Mouse (Mus musculus) brain, adult 2 months (tissue): Measurements from ENCODE around the gene Nup35.

Experiments
- DNase-seq: peaks from one replicate; pipeline ENCODE4 v3.0.0; 2011; ENCODE audit warnings: low read depth, low spot score

The Nup35 gene

DNA sequence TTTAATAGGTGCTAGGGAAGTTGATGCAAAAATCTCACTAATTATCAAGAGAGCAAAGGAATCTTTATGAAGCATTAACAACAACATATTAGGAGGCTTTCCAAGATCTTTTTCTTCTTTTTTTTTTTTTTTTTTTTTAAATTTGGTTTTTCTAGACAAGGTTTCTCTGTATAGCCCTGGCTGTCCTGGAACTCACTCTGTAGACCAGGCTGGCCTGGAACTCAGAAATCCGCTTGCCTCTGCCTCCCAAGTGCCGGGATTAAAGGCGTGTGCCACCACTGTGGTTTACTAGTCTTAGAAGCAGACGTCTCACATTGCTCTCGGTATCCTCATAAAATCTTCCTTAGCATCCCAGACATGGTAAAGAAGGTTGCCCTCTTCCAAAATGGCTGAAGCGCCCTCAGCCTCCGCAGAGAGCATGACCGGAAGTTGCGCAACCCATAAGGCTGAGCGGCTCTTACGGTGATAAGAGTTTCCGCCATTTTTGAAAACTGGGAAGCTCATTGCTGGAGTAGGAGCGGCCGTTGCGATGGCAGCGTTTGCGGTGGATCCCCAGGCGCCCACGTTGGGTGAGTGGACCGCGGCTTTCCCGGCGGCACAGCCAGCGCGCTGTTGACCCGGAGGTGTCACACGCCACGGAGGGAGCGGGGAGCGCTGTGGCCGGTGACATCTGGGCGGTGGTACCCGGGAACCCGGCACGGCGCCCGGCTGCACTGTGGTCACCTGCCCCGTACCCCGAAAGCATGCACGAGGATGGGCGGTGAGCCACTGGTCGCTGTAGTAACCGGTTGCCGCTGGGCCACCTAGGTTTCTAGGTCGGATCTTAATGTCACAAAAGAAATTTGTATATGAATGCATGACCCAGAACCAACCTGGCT is 21.6 kb downstream of the Nup35 start:
- DNase-seq: peak; percentile 98

- no peak for DNase-seq
Observed at GRCm38 (mm10) chr2:80639398-80639797, 22.4 kb downstream of the Nup35 start.

GRCm38 (mm10) chr2:80639864-80640263 is 22.8 kb downstream of the Nup35 start:
- DNase-seq: no peak

- no peak for DNase-seq
Observed at GRCm38 (mm10) chr2:80661414-80661813, 44.4 kb downstream of the Nup35 start.

DNA sequence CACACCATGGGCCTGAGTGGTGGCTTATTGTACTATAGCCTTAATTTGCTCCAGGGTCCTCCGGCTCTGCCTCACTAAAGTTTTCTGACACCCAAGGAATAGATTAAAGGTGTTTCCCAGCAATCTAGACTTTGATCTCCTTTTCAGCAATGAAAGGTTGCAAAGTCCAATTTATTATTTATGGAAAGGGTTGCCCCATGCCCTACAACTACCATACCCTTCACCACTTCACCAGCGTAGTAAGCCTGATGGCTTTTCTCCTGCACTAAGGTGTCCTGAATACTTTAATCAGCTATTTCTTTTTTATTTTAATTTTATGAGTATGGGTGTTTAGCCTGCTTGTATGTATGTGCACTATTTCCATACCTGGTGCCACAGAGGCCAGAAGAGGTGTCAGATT is 45.6 kb downstream of the Nup35 start:
- no peak for DNase-seq

DNA sequence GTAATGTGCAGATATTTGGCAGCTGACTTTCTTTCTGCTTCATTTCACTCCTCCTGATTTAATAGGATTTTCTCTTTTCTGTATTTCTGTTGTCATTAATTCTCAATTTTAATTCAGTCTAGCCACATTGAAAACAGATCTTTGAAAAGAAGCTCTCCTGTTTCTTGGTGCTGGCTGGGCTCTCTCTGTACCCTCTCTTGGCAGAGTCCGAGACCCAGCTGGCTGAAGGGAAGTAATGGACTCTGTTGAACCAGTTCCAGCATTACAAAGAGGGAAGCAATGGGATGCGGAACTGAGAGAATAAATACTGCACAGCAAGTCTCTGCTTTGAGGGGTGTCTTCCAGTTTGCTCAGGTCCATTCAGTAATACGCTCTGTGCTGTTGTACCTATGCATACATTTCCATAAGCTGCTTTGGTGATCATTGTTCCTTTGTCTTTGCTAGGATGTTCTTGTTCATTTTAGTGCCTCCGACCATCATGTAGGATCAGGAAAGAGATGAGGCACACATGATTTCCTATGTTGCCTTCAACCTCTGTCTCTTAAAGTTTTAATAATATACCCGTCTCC is 50.4 kb downstream of the Nup35 start:
- DNase-seq: peak; percentile 66

- peak; percentile 50 for DNase-seq
Observed at GRCm38 (mm10) chr2:80669868-80670666, 53.0 kb downstream of the Nup35 start.

DNA sequence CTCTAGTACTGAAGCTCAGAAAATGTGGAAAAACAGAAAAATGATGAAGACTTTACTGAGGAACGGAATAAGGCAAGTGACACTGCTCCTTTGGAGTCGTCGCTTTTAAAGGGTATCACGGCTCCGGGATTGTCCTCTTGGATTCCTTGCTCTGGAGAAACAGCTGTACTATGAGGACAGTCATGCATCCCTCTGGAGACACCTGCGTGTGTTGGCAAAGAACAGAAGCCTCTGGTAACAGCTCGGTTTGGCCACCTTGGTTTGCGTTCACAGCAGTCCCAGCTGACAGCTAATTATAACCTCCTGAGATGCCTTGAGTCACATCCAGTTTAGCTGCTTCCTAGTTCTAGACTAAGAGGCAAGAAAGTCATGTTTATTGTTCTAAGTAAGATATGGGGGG is 61.8 kb downstream of the Nup35 start:
- peak; percentile 20 for DNase-seq

DNA sequence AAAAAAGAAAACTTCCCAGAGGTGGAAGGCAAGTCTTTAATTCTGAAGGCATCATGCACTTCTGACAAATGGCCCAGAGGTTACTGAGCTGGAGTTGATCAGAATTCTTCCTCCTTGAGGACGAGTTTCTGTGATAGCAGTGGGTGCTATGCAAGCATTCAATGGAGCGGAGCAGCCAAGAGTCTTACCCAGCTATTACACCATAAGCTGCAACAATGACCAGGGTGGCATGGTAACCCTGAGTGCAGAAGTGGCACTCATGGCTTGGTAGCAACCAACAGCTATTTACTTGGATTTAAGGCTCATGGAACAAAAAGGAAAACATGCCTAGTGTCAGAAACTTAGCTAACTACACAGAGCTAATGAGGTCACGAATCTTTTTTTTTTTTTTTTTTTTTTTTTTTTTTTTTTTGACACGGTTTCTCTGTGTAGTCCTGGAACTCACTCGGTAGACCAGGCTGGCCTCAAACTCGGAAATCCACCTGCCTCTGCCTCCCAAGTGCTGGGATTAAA is 66.7 kb downstream of the Nup35 start:
- DNase-seq: no peak

DNA sequence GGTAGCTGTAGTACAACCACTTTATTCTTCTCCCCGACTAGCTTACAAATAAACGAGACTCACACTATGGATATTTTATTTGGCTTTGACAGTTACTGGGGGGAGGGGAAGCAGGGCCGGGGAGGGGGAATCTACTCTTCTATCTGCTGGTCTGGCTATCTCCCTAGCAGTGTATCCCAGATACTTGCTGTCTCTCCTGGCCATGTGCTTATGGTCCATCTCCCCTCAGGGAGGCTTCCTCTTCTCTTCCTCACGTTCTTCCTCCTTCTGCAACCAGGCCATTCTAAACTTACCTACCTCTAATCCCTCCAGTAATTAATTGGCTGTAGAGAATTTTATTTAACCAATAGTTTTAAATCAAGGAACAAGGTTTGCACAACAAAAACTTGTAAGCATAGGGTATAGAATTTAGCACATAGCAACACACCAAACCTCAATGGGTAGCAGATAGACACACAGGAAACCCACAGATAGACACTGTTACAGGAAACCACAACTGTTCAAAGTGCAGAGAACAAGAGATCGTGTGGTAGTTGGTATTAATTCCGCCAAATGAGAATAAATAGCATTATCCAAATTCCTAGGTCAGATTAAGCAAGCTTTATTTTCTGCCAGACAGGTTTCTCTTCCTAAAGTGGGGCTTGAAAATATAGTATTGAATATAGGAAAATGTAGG is 67.5 kb downstream of the Nup35 start:
- no peak for DNase-seq

DNA sequence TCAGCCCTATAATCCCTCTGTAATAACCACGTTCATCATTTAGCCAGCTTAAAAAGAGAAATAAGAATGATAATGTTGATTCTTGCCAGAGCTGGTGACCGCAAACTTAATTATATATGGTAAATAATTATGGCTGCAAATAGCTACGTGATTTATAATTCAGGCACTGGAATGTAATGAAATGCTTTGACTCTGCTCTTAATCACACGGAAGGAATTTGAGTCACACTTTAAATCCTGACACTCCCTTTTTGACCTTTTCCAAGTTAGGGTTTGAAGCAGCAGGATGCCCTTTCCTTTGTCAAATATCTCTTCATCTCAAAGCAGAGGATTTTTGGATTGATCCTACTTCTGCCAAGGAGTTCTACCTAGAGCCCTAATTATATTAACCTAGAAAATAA is 71.2 kb downstream of the Nup35 start:
- no peak for DNase-seq

DNA sequence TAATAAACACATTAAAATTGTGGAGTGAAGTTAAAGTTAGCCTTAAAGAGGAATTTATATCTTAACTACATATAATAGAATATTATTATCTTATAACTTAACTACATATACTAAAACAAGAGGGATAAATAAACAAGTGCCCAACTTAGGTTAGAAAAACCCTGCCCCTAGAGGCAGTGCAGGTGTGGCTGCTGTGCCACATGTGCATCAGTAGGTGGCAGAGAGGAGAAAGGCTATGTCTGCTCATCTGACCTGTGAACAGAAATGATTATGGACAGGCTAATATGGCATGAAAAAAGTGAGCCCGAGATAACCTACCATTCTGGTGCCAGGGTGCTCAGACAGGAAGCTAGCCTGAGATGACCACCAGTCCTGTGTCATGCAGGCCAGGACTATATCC is 90.4 kb downstream of the Nup35 start:
- DNase-seq: no peak
